Mouse (Mus musculus) adrenal gland, adult 8-10 months (tissue): ENCODE data around the gene Thap11. TPM values are rescaled to one million over a fixed set of nuclear protein-coding genes. Genes with fewer than 3 reads are reported as not detected.

Source experiments
- DNase-seq: peaks from one replicate; pipeline ENCODE4 v3.0.0; 2022
- total RNA-seq, 4 experiments: library from RNA; stranded (reverse); gene quantifications; 2 replicates each; pipeline ENCODE4 v1.2.4; 2022

The Thap11 gene
- total RNA-seq, 4 experiments from 2014 or later: 38.2 to 45.1 (median 43.6) TPM

GRCm38 (mm10) chr8:105900941-105901616 is 46.1 kb downstream of the Thap11 start:
- DNase-seq: no peak

Other genes starting within 250 kb of the Thap11 start
- gene Ripor1, start 249.9 kb upstream of the Thap11 start, total RNA-seq: 10 to 100 TPM; 28.1 to 47.9 (median 37.8) TPM
- 10 to 100 TPM; 61.2 to 79.1 (median 67.7) TPM for gene Ctcf, start 218.6 kb upstream of the Thap11 start, total RNA-seq
- 10 to 100 TPM in 1 of 4 experiments, 1 to 10 TPM in 2, under 1 TPM in 1; 0.97 to 11.6 (median 4.2) TPM for gene Agrp, start 217.7 kb upstream of the Thap11 start, total RNA-seq
- 1 to 10 TPM; 2.1 to 3.9 (median 3.1) TPM for gene Carmil2, start 168.9 kb upstream of the Thap11 start, total RNA-seq
- 10 to 100 TPM; 22.3 to 37.1 (median 29.5) TPM for gene Acd, start 154.0 kb upstream of the Thap11 start, total RNA-seq
- 10 to 100 TPM; 10.7 to 14.2 (median 12.8) TPM for gene Pard6a, start 154.0 kb upstream of the Thap11 start, total RNA-seq
- gene 4933405L10Rik, start 147.5 kb upstream of the Thap11 start, total RNA-seq: not detected
- gene Enkd1, start 146.9 kb upstream of the Thap11 start, total RNA-seq: 1 to 10 TPM; 4.6 to 8.1 (median 5.8) TPM
- 10 to 100 TPM in 2 of 4 experiments, 1 to 10 TPM in 2; 8.9 to 10.9 (median 10.0) TPM for gene Gfod2, start 96.5 kb upstream of the Thap11 start, total RNA-seq
- 10 to 100 TPM; 25.7 to 30.1 (median 27.3) TPM for gene Ranbp10, start 27.8 kb upstream of the Thap11 start, total RNA-seq
- gene Tsnaxip1, start 27.4 kb upstream of the Thap11 start, total RNA-seq: not detected
- gene Cenpt, start 1.9 kb upstream of the Thap11 start, total RNA-seq: 1 to 10 TPM; 6.2 to 9.7 (median 7.3) TPM
- 10 to 100 TPM; 28.5 to 37.2 (median 29.0) TPM for gene Nutf2, start 5.4 kb downstream of the Thap11 start, total RNA-seq
- 10 to 100 TPM; 34.1 to 61.1 (median 46.6) TPM for gene Edc4, start 25.7 kb downstream of the Thap11 start, total RNA-seq
- 1 to 10 TPM in 3 of 4 experiments, under 1 TPM in 1; 0.75 to 2.3 (median 1.7) TPM for gene Nrn1l, start 38.4 kb downstream of the Thap11 start, total RNA-seq
- 10 to 100 TPM; 34.1 to 36.1 (median 34.9) TPM for gene Pskh1, start 45.3 kb downstream of the Thap11 start, total RNA-seq
- gene Ctrl, start 78.7 kb downstream of the Thap11 start, total RNA-seq: 1 to 10 TPM in 1 of 4 experiments, under 1 TPM in 2, not detected in 1; 0.78 to 1.8 (median 0.86) TPM
- 100 to 1,000 TPM in 1 of 4 experiments, 10 to 100 TPM in 3; 66.8 to 110 (median 68.4) TPM for gene Psmb10, start 83.3 kb downstream of the Thap11 start, total RNA-seq
- gene Lcat, start 88.2 kb downstream of the Thap11 start, total RNA-seq: 1 to 10 TPM; 1.1 to 3.1 (median 2.2) TPM
- gene Slc12a4, start 111.0 kb downstream of the Thap11 start, total RNA-seq: 10 to 100 TPM; 46.2 to 86.2 (median 68.3) TPM
- gene Dpep3, start 124.3 kb downstream of the Thap11 start, total RNA-seq: not detected
- gene Dus2, start 136.2 kb downstream of the Thap11 start, total RNA-seq: 10 to 100 TPM; 16.1 to 26.6 (median 22.3) TPM
- gene Dpep2nb, start 150.8 kb downstream of the Thap11 start, total RNA-seq: not detected
- 10 to 100 TPM; 17.3 to 19.0 (median 17.9) TPM for gene Ddx28, start 156.8 kb downstream of the Thap11 start, total RNA-seq
- 10 to 100 TPM; 42.3 to 54.0 (median 43.6) TPM for gene Nfatc3, start 203.7 kb downstream of the Thap11 start, total RNA-seq